Mouse (Mus musculus) regulatory T cell (primary cell): ENCODE data around the gene Izumo3.
"Not testable (repeated sequence)": the region's sequence is repeated elsewhere in the genome, so short reads cannot be mapped to it uniquely, and the experiment has no call there.

Experiments
- in situ Hi-C: fragments of 300-600 bp; cut with MboI, MseI; formaldehyde crosslinking; loops from one replicate; pipeline ENCODE4 v1.15.1; 2025; ENCODE audit warnings: high pct_unique_total_duplicates

The Izumo3 gene

DNA sequence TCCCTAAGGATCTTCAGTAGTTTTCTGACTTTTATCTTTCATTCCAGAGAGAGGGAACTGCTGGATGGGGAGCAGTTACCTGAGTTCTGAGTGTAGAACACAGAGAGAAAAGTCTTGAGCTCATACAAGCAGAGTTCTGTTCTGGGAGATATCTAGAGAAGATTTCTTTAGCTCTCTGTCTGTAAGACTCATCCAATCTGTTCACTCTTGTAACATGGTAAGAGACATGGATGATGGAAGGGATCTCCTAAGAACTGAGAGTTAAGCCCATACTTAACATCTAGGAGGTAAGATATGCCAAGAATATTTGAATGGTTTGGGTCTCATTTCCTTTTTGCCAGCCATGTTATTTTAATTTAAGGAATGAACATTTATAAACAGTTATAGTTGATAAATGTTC, at the start of gene Izumo3:
Gene Izumo3, minus strand, starts transcription at position 101 of the 400 bp plus-strand sequence.
- in situ Hi-C loops, result no loop called here

DNA sequence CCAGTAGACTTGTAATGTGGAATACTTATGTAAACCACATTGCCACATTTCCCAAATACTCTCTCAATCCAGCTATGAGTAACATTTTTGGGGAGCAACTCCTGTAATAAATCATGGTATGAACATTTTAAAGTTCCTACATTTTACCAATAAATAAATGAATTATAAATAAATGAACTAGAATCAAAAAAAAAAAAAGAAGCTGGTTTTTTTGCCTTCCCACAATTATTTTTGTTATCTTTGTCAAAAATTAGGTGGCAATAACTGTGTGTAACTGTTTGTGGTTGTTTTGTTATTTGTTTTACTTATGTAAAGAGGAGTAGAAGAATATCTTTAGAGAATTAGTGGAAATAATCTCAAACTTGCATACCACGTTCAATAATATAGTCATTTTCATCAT, 44.6 kb upstream of the Izumo3 start, which contains the start of gene Gm12666:
Gene Gm12666, minus strand, starts transcription at position 101 of the 400 bp plus-strand sequence.
- in situ Hi-C loops, result not testable (repeated sequence)

DNA sequence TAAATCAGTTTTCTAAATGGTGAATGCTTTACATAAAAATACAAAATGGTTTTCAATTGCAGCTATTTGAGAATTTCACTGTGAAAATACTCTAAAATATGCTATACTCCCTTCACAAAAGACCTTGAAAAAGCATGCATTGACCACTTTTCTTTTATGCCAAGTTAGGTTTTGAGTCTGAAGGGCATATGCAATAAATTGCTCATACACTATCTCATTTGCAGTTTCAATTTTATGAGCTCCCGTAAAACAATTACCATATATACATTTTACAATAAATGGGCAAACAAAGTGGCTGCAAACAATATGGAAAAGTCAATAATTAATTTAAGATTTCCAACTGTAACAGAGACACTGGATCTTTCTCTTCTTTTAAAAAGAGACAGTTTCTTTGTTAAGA, 5.6 kb upstream of the Izumo3 start:
- in situ Hi-C loops, result no loop called here

DNA sequence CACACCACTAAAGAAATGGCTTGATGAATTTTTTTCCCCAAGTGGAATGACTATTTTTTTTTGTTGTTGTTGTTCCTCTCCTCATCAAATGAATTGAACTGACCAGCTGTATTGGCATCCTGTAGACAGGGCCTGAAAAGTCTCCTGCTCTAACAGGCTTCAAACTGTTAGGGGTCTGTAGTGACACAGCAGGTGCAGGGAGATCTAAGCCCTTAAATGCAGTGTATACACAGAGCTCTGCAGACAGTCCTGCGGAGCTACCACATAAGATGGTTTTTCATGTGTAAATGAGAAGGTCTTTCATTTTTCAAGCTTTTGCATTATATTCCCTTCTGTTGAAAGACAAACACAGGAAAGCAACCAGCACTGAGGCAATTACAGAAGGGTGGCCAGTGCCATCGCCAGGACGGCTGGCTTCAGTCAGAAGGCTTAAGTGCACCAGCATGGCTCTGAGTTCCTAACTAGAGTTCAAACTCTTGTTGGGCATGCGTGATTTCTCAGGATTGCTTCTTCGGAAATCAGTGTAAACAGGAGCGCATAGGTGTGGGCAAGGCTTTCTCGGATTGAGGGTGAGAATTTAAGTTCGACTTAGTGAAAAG, 35.5 kb downstream of the Izumo3 start:
- in situ Hi-C loops, result no loop called here

DNA sequence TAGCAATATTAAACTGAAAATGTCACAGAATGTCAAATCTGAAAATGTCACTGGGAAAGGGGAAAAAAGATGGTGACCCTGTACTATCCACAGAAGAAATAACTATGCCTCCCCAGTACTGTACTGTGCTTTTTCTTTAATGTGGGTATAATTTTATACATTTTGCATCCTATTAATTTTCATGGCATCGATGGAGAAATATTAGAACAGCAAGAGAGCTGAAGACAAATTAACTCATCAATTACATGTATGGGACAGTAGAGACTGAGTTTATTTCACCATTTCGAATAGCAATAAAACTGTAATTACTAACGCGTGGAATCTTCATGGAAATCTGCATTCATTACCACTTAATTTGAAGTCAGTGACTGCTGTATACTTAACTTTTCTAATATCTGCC, 49.6 kb downstream of the Izumo3 start:
- in situ Hi-C loops, result no loop called here

DNA sequence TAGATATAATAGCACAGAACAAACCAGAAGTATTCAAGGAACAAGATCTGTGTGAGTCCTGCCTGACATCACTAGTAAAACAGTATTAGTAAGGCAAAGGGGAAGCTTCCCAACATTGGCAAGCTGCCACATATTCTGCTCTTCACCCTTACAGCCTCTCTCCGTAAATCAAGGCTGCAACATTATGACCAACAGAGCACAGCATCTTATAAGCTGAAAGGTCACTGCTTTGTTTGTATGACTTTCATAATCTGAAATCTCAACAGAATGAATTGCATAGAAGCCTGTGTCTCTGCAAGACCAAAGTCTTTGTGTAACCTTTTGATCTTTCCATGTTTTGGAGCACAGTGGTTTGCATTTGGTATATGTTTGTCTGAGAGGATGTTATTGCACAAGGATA, 51.1 kb downstream of the Izumo3 start:
- in situ Hi-C loops, result no loop called here
